Mouse (Mus musculus) embryonic facial prominence, embryonic 12.5 days (tissue): ENCODE measurements around the gene Tbcd. TPM values are rescaled to one million over a fixed set of nuclear protein-coding genes. Genes with fewer than 3 reads are reported as not detected.
A peak's percentile ranks its signal among the peaks of the same experiment; 100 is the strongest.

Experiments
- ATAC-seq: fragments of 200-750 bp; cut with Nextera tagmentation; 2 replicates; pipeline ENCODE4 v1.8.0; 2017; ENCODE audit not compliant: insufficient number of reproducible peaks, insufficient read depth, low FRiP score, low TSS enrichment
- H3K27ac ChIP-seq: fragments of 300-500 bp; sonication (generic); 2 replicates; pipeline ENCODE4 v1.5.1; 2016; ENCODE audit warnings: mild to moderate bottlenecking
- H3K27me3 ChIP-seq: fragments of 300-500 bp; sonication (generic); 2 replicates; pipeline ENCODE4 v1.6.1; 2016; ENCODE audit warnings: mild to moderate bottlenecking, moderate library complexity
- H3K36me3 ChIP-seq: fragments of 300-500 bp; sonication (generic); 2 replicates; pipeline ENCODE4 v1.6.1; 2016; ENCODE audit warnings: mild to moderate bottlenecking
- H3K4me1 ChIP-seq: fragments of 300-500 bp; sonication (generic); 2 replicates; pipeline ENCODE4 v1.6.1; 2016
- H3K4me2 ChIP-seq: fragments of 300-500 bp; sonication (generic); replicated peaks from 2 replicates; pipeline ENCODE4 v1.6.1; 2016; ENCODE audit warnings: mild to moderate bottlenecking, moderate library complexity
- H3K4me3 ChIP-seq: fragments of 300-500 bp; sonication (generic); 2 replicates; pipeline ENCODE4 v1.5.1; 2016; ENCODE audit warnings: mild to moderate bottlenecking
- H3K9ac ChIP-seq: fragments of 300-500 bp; sonication (generic); 2 replicates; pipeline ENCODE4 v1.6.1; 2016; ENCODE audit warnings: mild to moderate bottlenecking, moderate library complexity
- H3K9me3 ChIP-seq: fragments of 300-500 bp; sonication (generic); 2 replicates; pipeline ENCODE4 v1.6.1; 2016; ENCODE audit warnings: mild to moderate bottlenecking, moderate library complexity
- WGBS: fragments of 180-500 bp; shearing (Covaris S2); methylation state at CpG from one replicate; pipeline ENCODE4 v1.1.7; 2016; 5-methylcytosine and 5-hydroxymethylcytosine counted together
- polyA plus RNA-seq: library from polyadenylated mRNA; unstranded; fragments of >200 nt; fragmentation: Nextera tagmentation; extraction: Ambion mirVana; gene quantifications from 2 replicates; pipeline ENCODE4 v1.2.1, GENCODE M21; 2016

Tbcd gene
- polyA plus RNA-seq, 1 experiment from 2014 or later = 51.0 TPM

GRCm38 (mm10) chr11:121556727-121557126 is 105.0 kb downstream of the Tbcd start:
- no peaks in the 10 kb centered on the region for H3K27me3 ChIP-seq
- peaks cover 4% of the 10 kb centered on the region; the same call in 1 of the 2 replicates for H3K4me1 ChIP-seq
- 0 out of 2 replicates have a peak, but pooled peaks cover 8% of the 10 kb centered on the region for H3K36me3 ChIP-seq
- whole genome bisulfite sequencing = 76% methylated on average over 1 of the region's 1 CpGs
- H3K27ac ChIP-seq = no peak overlapping the region
- no peak overlapping the region for H3K4me2 ChIP-seq
- no peak overlapping the region for H3K4me3 ChIP-seq
- H3K9ac ChIP-seq = no peak overlapping the region
- H3K9me3 ChIP-seq = no peaks in the 10 kb centered on the region
- ATAC-seq = no peak

DNA sequence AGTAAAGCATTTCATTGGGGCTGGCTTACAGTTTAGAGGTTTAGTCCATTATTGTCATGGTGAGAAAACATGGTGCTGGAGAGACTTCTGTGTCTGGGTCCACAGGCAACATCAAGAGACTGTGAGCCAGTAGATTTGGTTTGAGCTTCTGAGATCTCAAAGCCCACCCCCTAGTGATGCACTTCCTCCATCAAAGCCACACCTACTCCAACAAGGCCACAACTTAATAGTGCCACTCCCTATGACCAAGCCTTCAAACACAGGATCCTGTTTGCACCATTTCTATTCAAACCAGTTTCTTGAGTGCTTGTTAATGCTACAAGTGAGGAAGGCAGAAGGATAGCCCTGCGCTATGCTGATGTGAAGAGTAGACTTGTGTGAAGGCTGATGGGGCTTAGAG is 106.2 kb downstream of the Tbcd start:
- no peak overlapping the region for H3K9ac ChIP-seq
- no peak overlapping the region for H3K4me3 ChIP-seq
- H3K27ac ChIP-seq = no peak overlapping the region
- H3K4me1 ChIP-seq = no peaks in the 10 kb centered on the region
- H3K36me3 ChIP-seq = 0 out of 2 replicates have a peak, but pooled peaks cover 5% of the 10 kb centered on the region
- ATAC-seq = no peak
- H3K4me2 ChIP-seq = no peak overlapping the region
- H3K9me3 ChIP-seq = no peaks in the 10 kb centered on the region
- 98% methylated on average over 1 of the region's 1 CpGs for WGBS
- H3K27me3 ChIP-seq = no peaks in the 10 kb centered on the region

- WGBS = 85% methylated on average over 3 of the region's 3 CpGs
- no peak for ATAC-seq
- H3K9me3 ChIP-seq = no peaks in the 10 kb centered on the region
These were observed 106.8 kb downstream of the Tbcd start for GRCm38 (mm10) chr11:121558522-121558921.

GRCm38 (mm10) chr11:121559527-121560293 is 108.0 kb downstream of the Tbcd start:
- no peak for ATAC-seq
- H3K4me2 ChIP-seq = no peak overlapping the region
- H3K4me1 ChIP-seq = no peaks in the 10 kb centered on the region
- no peak overlapping the region for H3K4me3 ChIP-seq
- H3K9me3 ChIP-seq = no peaks in the 10 kb centered on the region
- WGBS = 87% methylated on average over 4 of the region's 4 CpGs
- H3K9ac ChIP-seq = no peak overlapping the region
- H3K27ac ChIP-seq = no peak overlapping the region
- H3K27me3 ChIP-seq = no peaks in the 10 kb centered on the region
- H3K36me3 ChIP-seq = 0 out of 2 replicates have a peak, but pooled peaks cover 5% of the 10 kb centered on the region

More at GRCm38 (mm10) chr11:121558522-121558921, 106.8 kb downstream of the Tbcd start:
- Histone ChIP-seq H3K4me1 (no peaks in the 10 kb centered on the region), H3K27ac (no peak overlapping the region), H3K9ac (no peak overlapping the region), H3K27me3 (no peaks in the 10 kb centered on the region), H3K36me3 (0 out of 2 replicates have a peak, but pooled peaks cover 5% of the 10 kb centered on the region), H3K4me2 (no peak overlapping the region), H3K4me3 (no peak overlapping the region)

DNA sequence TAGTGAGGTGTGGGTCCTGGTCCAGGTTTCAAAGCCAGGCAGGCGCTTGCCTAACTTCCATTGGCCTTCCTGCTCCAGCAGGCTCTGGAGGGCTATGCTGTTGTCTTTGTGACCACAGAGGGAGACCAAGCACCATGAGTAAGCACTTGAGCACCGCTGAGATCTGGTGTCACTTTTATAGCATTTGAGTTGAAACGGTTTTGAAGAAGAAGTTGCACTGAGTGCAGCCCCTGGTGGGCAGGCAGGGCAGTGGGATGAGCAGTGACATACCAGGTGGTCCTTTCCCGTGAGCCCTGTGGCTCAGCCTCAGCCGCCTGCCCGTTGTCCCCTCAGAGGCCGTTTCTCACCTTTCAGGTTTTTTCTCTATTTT is 108.5 kb downstream of the Tbcd start:
- H3K9ac ChIP-seq = no peak overlapping the region
- H3K9me3 ChIP-seq = no peaks in the 10 kb centered on the region
- 0 out of 2 replicates have a peak, but pooled peaks cover 5% of the 10 kb centered on the region for H3K36me3 ChIP-seq
- no peak overlapping the region for H3K4me3 ChIP-seq
- ATAC-seq = no peak
- H3K4me2 ChIP-seq = no peak overlapping the region
- H3K27ac ChIP-seq = no peak overlapping the region
- no peaks in the 10 kb centered on the region for H3K4me1 ChIP-seq
- H3K27me3 ChIP-seq = no peaks in the 10 kb centered on the region
- WGBS = 77% methylated on average over 7 of the region's 7 CpGs

GRCm38 (mm10) chr11:121563312-121563711 is 111.6 kb downstream of the Tbcd start:
- Histone ChIP-seq H3K4me1 (no peaks in the 10 kb centered on the region), H3K4me3 (no peak overlapping the region), H3K4me2 (no peak overlapping the region), H3K27me3 (no peaks in the 10 kb centered on the region), H3K27ac (no peak overlapping the region), H3K36me3 (no peaks in the 10 kb centered on the region), H3K9ac (no peak overlapping the region), H3K9me3 (no peaks in the 10 kb centered on the region)
- ATAC-seq = no peak
- 94% methylated on average over 5 of the region's 5 CpGs for WGBS

DNA sequence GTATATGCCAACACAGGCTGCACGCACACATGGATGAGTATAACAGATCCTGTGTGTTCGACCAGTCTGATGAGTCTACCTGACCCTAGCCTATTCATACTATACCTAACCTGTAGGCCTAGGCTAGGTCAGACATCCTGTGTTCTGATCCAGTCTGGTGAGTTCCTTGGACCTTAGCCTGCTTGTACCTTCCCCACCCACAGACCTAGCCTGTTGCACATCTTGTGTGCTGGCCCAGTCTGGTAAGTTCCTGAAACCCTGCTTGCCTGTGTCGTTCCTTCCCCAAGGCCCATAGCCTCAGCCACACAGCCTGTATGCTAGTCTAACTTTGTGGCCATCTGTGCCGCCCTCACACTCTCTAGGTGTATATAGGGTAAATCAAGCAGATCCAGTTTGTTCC is 112.5 kb downstream of the Tbcd start:
- Histone ChIP-seq H3K4me1 (no peaks in the 10 kb centered on the region), H3K4me3 (no peak overlapping the region), H3K27ac (no peak overlapping the region), H3K4me2 (no peak overlapping the region), H3K9ac (no peak overlapping the region), H3K9me3 (no peaks in the 10 kb centered on the region), H3K36me3 (no peaks in the 10 kb centered on the region), H3K27me3 (no peaks in the 10 kb centered on the region)
- WGBS = 91% methylated on average over 4 of the region's 4 CpGs
- no peak for ATAC-seq

- Histone ChIP-seq H3K9me3 (no peaks in the 10 kb centered on the region), H3K4me1 (no peaks in the 10 kb centered on the region), H3K4me2 (no peak overlapping the region), H3K4me3 (no peak overlapping the region), H3K27ac (no peak overlapping the region), H3K9ac (no peak overlapping the region), H3K27me3 (no peaks in the 10 kb centered on the region), H3K36me3 (0 out of 2 replicates have a peak, but pooled peaks cover 6% of the 10 kb centered on the region)
- no peak for ATAC-seq
These were observed 130.1 kb downstream of the Tbcd start for GRCm38 (mm10) chr11:121581856-121582255.

- Histone ChIP-seq H3K9me3 (no peaks in the 10 kb centered on the region), H3K27me3 (no peaks in the 10 kb centered on the region), H3K27ac (no peak overlapping the region), H3K4me1 (no peaks in the 10 kb centered on the region), H3K4me3 (no peak overlapping the region), H3K36me3 (peaks cover 44% of the 10 kb centered on the region), H3K4me2 (no peak overlapping the region), H3K9ac (no peak overlapping the region)
- no peak for ATAC-seq
- 89% methylated on average over 6 of the region's 6 CpGs for WGBS
These were observed 145.5 kb downstream of the Tbcd start for GRCm38 (mm10) chr11:121597254-121597653.

DNA sequence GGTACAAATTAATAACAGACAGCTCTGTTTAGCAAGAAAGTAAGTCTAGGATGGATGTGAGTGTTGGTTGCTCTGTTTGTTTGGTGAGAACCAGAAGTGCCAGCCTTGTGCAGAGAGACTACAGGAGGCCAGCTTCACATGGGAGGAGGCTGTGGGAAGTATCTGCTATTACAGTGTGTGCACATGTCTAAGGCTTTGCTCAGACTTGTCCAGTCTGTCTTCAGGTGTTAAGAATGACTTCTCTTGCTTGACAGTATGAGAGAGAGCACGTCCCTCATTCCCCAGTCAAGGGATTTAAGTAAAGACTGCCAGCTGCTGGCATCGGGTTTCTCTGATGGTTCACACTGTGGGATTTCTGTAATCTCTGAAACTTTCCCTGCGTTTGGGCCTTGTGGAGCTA is 149.7 kb downstream of the Tbcd start:
- Histone ChIP-seq H3K27ac (peak overlapping the region; percentile 55; the same call in 1 of the 2 replicates), H3K9me3 (no peaks in the 10 kb centered on the region)
- no peak for ATAC-seq

DNA sequence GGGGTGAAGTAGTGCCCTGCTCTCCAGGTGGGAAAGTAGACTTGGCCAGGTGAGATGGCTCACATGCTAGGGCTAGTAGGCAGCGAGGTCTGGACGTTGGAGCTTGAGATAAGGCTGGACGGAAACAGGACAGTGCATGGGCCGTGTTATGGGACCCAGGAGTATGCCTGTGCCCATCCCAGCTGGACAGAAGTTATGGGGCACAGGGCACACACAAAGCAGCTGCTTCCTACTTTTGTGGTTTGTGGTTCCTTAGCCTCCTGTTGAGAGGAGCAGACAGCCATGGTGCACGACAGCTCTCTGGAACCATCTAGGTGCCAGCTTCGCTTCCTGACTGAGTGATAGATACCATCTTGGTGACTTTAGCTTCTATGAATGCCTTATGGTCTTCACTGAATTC is 153.9 kb downstream of the Tbcd start:
- H3K4me3 ChIP-seq = no peak overlapping the region
- no peaks in the 10 kb centered on the region for H3K4me1 ChIP-seq
- no peaks in the 10 kb centered on the region for H3K27me3 ChIP-seq
- no peak overlapping the region for H3K4me2 ChIP-seq
- no peak overlapping the region for H3K9ac ChIP-seq
- WGBS = 95% methylated on average over 6 of the region's 6 CpGs
- H3K9me3 ChIP-seq = no peaks in the 10 kb centered on the region
- H3K36me3 ChIP-seq = peaks cover 53% of the 10 kb centered on the region
- ATAC-seq = no peak
- H3K27ac ChIP-seq = no peak overlapping the region

More for the DNA sequence above, 149.7 kb downstream of the Tbcd start:
- WGBS = 58% methylated on average over 3 of the region's 3 CpGs
- peaks cover 51% of the 10 kb centered on the region for H3K36me3 ChIP-seq
- no peak overlapping the region for H3K9ac ChIP-seq
- no peaks in the 10 kb centered on the region for H3K4me1 ChIP-seq
- H3K4me2 ChIP-seq = no peak overlapping the region
- H3K27me3 ChIP-seq = no peaks in the 10 kb centered on the region
- no peak overlapping the region for H3K4me3 ChIP-seq

DNA sequence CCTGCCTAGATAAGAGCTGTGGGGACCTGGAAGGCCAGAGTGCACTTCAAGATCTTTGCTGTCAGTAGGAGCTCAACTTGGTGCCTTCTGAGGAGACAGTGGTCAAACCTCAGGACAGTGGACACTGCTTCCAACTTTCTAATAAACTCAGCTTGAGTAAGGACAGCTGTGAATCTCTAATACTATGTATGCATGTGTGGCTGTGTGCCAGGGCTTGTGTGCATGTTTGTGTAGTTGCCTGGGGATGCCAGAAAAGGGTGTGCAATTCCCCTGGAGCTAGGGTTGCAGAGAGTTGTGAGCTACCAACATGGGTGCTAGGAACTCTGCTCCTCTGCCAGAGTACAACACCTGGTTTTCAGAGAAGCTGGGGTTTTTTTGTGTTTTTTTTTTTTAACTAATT is 159.2 kb downstream of the Tbcd start:
- H3K27me3 ChIP-seq = no peaks in the 10 kb centered on the region
- H3K9ac ChIP-seq = no peak overlapping the region
- ATAC-seq = no peak
- no peak overlapping the region for H3K4me2 ChIP-seq
- H3K36me3 ChIP-seq = peaks cover 45% of the 10 kb centered on the region
- no peaks in the 10 kb centered on the region for H3K9me3 ChIP-seq
- H3K4me1 ChIP-seq = no peaks in the 10 kb centered on the region
- no peak overlapping the region for H3K27ac ChIP-seq
- H3K4me3 ChIP-seq = no peak overlapping the region
